Mouse (Mus musculus) left cerebral cortex, postnatal 36 days (tissue): ENCODE measurements around the gene Rhox7a. TPM values are rescaled to one million over a fixed set of nuclear protein-coding genes. Genes with fewer than 3 reads are reported as not detected.
"Not testable (repeated sequence)": the region's sequence is repeated elsewhere in the genome, so short reads cannot be mapped to it uniquely, and the experiment has no call there.

ENCODE experiments used
- DNase-seq, 2 experiments: peaks; one replicate each; pipeline ENCODE4 v3.0.0; 2021 to 2022; ENCODE audit warnings: low spot score in 2 of 2, mixed read lengths in 1 of 2
- intact Hi-C: fragments of 180-260 bp; cut with DNase I; formaldehyde crosslinking; loops from one replicate; pipeline ENCODE4 v1.15.1; 2025
- total RNA-seq, 2 experiments: library from RNA; stranded (reverse); gene quantifications; 2 replicates each; pipeline ENCODE4 v1.2.3; 2021

Gene Rhox7a
- not detected for total RNA-seq

GRCm38 (mm10) chrX:37831386-37831785 lies at the start of gene Rhox7a:
Gene Rhox7a, plus strand, starts transcription at chrX:37831686.
- DNase-seq, intact Hi-C loops: not testable (repeated sequence)

DNA sequence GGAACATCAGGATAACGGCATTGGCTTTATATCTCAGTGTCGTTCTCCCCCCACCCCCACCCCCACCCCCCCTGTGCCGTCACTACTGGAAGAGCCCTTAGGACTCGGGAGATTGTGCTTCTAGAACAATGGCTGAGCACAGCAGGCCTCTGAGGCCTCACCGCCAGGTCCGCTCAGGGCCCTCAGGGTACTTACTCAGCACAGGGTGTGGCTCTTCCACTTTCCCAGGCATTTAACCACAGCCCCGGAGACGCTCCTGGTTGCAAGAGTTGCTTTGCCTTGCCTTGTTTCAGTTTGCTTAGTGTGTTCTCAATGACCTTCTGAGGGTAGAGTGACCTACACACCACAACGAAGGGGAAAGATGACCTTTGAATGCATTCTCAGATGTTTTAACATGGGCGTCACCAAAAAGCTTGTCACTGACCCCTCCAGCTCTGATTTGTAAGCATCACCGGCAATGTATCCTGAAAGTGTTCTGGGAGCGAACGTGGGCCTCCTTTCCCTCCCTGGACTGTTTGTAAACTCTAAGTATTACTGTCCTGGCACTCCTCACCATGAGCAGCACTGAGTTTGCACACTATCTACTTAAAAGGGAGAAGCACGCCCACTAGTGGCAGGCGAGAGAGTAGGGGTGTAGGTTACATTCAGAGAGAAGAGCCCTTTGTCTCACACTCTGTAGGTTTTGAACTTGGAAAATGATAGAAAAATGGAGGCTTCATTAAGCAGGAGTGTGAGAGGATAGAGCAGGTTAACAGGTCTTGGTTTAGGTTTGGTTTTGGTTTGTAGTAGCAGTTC lies 24.0 kb upstream of the Rhox7a start:
- intact Hi-C loops: no loop called here
- DNase-seq: no peak

- no peak for DNase-seq
Measured at GRCm38 (mm10) chrX:37809396-37809795, 22.1 kb upstream of the Rhox7a start.

DNA sequence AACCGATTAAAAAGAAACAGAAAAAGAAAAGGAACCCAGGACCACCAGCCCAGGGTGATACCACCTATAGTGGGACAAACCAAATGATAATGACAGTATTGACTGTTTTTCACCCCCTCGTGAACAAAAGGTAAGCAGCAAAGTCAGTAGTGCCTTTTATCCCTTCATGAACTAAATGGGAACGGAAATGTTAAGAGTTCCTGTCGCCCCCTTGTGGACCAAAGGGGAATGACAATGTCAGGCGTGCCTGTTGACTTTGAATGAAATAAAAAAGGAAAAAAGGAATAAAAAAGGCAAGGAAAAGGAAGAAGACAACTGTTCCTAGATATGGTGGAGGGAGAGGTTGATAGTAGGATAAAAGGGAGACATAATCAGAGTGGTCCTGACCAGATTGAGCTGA lies 20.3 kb upstream of the Rhox7a start:
- DNase-seq: no peak

More at GRCm38 (mm10) chrX:37809396-37809795, 22.1 kb upstream of the Rhox7a start:
- intact Hi-C loops: no loop called here

GRCm38 (mm10) chrX:37815665-37816064 lies 15.8 kb upstream of the Rhox7a start:
- DNase-seq: no peak
- intact Hi-C loops: no loop called here

More for the DNA sequence above, 20.3 kb upstream of the Rhox7a start:
- intact Hi-C loops: no loop called here

DNA sequence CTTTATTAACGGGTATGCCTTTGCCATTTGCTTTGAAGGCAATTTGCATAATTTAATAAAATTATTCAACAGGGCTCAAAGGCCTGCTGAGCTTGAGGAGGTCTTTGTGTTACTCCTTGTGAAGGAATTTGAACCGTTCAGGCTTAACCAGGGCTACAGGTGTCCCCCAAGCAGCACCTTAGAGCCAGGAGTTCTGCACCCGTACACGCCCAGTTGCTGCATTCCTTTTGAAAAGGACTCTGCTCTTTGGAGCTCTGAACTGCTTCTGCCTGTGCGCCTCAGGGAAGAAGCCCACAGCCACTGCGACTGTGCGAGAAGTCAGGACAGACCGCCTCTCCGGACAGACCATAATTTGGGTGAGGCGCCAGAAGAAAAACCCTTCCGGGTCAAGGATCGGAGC lies 4.9 kb upstream of the Rhox7a start, which contains the start of gene Rhox6:
Rhox6 (plus strand) TSS at position 301 of the 400 bp plus-strand sequence.
- intact Hi-C loops: not testable (repeated sequence)

GRCm38 (mm10) chrX:37871641-37872040 lies 40.2 kb downstream of the Rhox7a start:
- intact Hi-C loops: no loop called here

More for the DNA sequence above, 4.9 kb upstream of the Rhox7a start, which contains the start of gene Rhox6:
- not testable (repeated sequence) for DNase-seq

DNA sequence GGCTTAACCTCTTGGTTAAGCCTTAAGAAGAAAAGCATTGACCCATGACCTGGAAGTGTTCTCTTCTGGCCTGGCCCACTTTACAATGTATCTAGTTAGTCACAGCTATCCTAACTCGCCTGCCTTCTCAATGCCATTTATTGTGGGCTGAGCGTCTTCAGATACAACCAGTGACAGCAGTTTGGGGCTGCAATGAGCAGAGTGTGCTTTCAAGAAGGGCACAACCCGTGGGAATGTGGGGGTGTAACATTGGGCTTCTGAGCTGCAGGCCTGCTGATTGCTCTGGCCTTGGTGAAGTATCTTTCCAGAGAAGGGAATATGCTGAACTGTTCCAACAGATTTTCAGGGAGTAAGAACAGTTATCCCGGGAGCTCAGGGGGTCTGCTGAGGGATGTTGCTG lies 47.4 kb downstream of the Rhox7a start, which contains the start of gene Rhox8:
Rhox8 (minus strand) TSS at position 101 of the 400 bp plus-strand sequence.
- intact Hi-C loops: no loop called here

More at GRCm38 (mm10) chrX:37871641-37872040, 40.2 kb downstream of the Rhox7a start:
- no peak for DNase-seq

More for the DNA sequence above, 47.4 kb downstream of the Rhox7a start, which contains the start of gene Rhox8:
- DNase-seq: no peak

Other genes with a start within 250 kb of the Rhox7a start
- not detected for gene Rhox4f, start 224.0 kb upstream of the Rhox7a start, total RNA-seq
- gene Rhox3g, start 203.1 kb upstream of the Rhox7a start, total RNA-seq: not detected
- not detected for gene Rhox2g, start 188.2 kb upstream of the Rhox7a start, total RNA-seq
- gene Rhox4g, start 180.4 kb upstream of the Rhox7a start, total RNA-seq: not detected
- not detected for gene Rhox3h, start 162.9 kb upstream of the Rhox7a start, total RNA-seq
- gene Rhox2h, start 158.4 kb upstream of the Rhox7a start, total RNA-seq: not detected
- not detected for gene Rhox5, start 26.8 kb upstream of the Rhox7a start, total RNA-seq
- not detected for gene Rhox6, start 4.8 kb upstream of the Rhox7a start, total RNA-seq
- gene Rhox8, start 47.3 kb downstream of the Rhox7a start, total RNA-seq: not detected
- gene Rhox7b, start 65.5 kb downstream of the Rhox7a start, total RNA-seq: not detected
- gene Rhox9, start 70.1 kb downstream of the Rhox7a start, total RNA-seq: not detected
- not detected for gene Btg1-ps1, start 187.1 kb downstream of the Rhox7a start, total RNA-seq
- not detected for gene Btg1-ps2, start 211.4 kb downstream of the Rhox7a start, total RNA-seq
- not detected for gene Rhox10, start 234.8 kb downstream of the Rhox7a start, total RNA-seq